Mouse (Mus musculus) macrophage (primary cell): ENCODE results near the gene Hnf1a. TPM values are rescaled to one million over a fixed set of nuclear protein-coding genes. Genes with fewer than 3 reads are reported as not detected.
A peak's percentile ranks its signal among the peaks of the same experiment; 100 is the strongest.

Source experiments
- H3K27ac ChIP-seq: fragments of 350-480 bp; formaldehyde crosslinking; 2 replicates; pipeline ENCODE4 v1.9.0; 2021
- H3K36me3 ChIP-seq: fragments of 350-480 bp; formaldehyde crosslinking; 2 replicates; pipeline ENCODE4 v1.9.0; 2021; ENCODE audit errors: inconsistent target
- H3K4me3 ChIP-seq: fragments of 350-480 bp; formaldehyde crosslinking; 2 replicates; pipeline ENCODE4 v1.9.0; 2021; ENCODE audit errors: inconsistent target
- H3K79me2 ChIP-seq: fragments of 350-480 bp; formaldehyde crosslinking; 2 replicates; pipeline ENCODE4 v1.9.0; 2021; ENCODE audit errors: inconsistent target
- WGBS: methylation state at CpG from one replicate; pipeline ENCODE4 v1.1.7; 2026; ENCODE audit warnings: inconsistent platforms; ENCODE audit not compliant: missing documents; 5-methylcytosine and 5-hydroxymethylcytosine counted together
- polyA plus RNA-seq: library from polyadenylated mRNA; stranded (reverse); fragments of 250-400 nt; gene quantifications from 3 replicates; pipeline ENCODE4 v1.2.4, GENCODE M21; 2018; ENCODE audit warnings: inconsistent platforms

The Hnf1a gene
- polyA plus RNA-seq, 1 experiment from 2014 or later, result not detected

GRCm38 (mm10) chr5:115002781-115003180 lies 31.9 kb upstream of the Hnf1a start:
- Histone ChIP-seq H3K4me3 (no peak overlapping the region), H3K27ac (no peak overlapping the region), H3K36me3 (no peaks in the 10 kb centered on the region), H3K79me2 (no peaks in the 10 kb centered on the region)
- 43% methylated on average over 6 of the region's 6 CpGs for WGBS

- Histone ChIP-seq H3K27ac (no peak overlapping the region), H3K36me3 (no peaks in the 10 kb centered on the region), H3K79me2 (no peaks in the 10 kb centered on the region), H3K4me3 (no peak overlapping the region)
- 90% methylated on average over 8 of the region's 8 CpGs for WGBS
These were observed 30.6 kb upstream of the Hnf1a start for GRCm38 (mm10) chr5:115001464-115001863.

GRCm38 (mm10) chr5:115000503-115000902 lies 29.6 kb upstream of the Hnf1a start:
- Histone ChIP-seq H3K36me3 (no peaks in the 10 kb centered on the region), H3K4me3 (no peak overlapping the region), H3K79me2 (no peaks in the 10 kb centered on the region), H3K27ac (no peak overlapping the region)
- 83% methylated on average over 2 of the region's 2 CpGs for WGBS

DNA sequence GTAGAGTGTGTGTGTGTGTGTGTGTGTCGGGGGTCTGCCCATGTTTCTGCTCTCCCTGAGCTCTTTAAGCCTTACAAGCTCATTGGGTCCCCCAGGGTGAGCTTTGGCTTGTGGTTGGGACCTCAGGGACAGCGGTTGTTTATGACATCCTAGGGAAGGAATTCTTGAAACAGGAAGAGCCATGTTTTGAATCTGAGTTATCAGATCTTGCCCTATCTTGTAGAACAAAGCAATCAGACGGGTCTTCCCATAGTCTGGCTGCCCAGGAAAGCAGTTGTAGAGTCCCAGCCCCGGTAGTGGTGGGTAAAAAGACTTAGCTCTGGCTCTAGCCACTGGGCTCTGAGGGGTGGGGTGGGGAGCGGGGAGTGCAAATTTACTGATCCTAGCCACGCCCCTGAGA lies 26.4 kb upstream of the Hnf1a start:
- no peaks in the 10 kb centered on the region for H3K36me3 ChIP-seq
- no peaks in the 10 kb centered on the region for H3K79me2 ChIP-seq
- no peak overlapping the region for H3K4me3 ChIP-seq
- WGBS, result 41% methylated on average over 6 of the region's 6 CpGs
- H3K27ac ChIP-seq, result no peak overlapping the region

DNA sequence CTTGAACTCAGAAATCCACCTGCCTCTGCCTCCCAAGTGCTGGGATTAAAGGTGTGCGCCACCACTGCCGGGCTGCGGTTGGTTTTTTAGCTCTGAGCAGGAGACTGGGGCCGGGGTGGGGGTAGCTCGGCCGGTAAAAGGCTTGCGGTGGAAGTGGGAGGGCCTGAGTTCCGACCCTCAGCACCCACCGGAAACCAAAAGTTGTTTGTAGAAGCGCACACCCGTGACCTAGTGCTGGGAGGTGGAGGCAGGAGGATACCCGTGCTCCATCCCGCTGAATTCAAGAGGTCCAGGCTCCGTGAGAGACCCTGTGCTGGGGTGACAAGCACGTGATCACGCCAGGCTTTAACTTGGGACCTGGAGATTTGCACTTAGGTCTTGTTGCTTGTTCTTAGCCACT lies 25.6 kb upstream of the Hnf1a start:
- Histone ChIP-seq H3K79me2 (no peaks in the 10 kb centered on the region), H3K27ac (no peak overlapping the region), H3K36me3 (no peaks in the 10 kb centered on the region), H3K4me3 (no peak overlapping the region)
- WGBS, result 68% methylated on average over 15 of the region's 16 CpGs

- no peaks in the 10 kb centered on the region for H3K36me3 ChIP-seq
- no peak overlapping the region for H3K4me3 ChIP-seq
- no peaks in the 10 kb centered on the region for H3K79me2 ChIP-seq
- no peak overlapping the region for H3K27ac ChIP-seq
These were observed 14.2 kb upstream of the Hnf1a start for GRCm38 (mm10) chr5:114985074-114985473.

DNA sequence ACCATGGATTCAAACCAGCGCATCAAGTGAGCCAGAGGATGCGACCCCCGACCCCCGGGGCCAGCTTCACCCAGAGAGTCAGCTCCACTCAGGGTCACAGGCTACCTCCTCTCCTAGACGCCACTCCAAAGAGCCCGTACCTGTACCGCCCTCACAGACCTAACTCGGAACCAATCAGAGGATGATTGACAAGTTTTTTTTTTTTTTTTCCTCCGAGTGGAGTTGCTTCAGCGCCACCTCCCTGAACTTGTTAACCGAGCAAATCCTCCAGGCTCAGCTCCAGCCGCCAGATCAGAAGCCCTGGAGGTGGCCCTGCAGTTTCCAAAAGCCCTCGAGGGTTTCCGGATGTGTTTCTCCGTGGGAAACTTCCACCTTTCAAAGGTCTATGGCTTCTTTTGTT lies 11.1 kb upstream of the Hnf1a start:
- Histone ChIP-seq H3K36me3 (no peaks in the 10 kb centered on the region), H3K4me3 (no peak overlapping the region), H3K27ac (no peak overlapping the region), H3K79me2 (no peaks in the 10 kb centered on the region)
- 68% methylated on average over 14 of the region's 15 CpGs for WGBS

DNA sequence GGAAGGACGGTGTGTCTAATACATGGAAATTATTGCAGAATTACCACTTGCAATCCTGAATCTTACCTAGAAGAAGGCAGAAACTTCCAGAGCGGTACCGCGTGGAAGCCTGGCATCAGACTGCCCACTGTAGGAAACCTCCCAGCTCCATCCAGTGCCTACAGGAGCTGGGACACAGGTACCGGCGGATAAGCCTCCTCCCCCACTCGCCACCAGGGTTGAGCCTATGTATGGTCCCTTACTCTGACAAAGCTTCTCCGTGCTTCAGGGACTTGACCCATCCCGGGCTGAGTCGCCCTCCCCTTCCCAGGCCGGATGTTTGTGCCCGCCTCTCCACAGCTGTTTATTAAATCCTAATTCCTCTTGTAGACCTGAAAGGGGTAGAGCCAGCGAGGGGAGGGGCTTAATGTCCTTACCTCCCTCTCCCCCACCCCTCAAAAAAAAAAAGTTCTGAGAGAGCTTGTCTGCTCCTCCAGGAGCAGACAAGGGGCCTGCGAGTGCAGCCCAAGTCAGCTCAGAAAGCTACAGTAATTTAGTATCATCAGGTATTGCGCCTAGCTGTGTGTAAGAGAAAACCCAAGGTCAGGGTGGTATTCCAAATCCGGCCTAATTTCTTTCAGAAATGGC lies 9.3 kb upstream of the Hnf1a start:
- WGBS, result 62% methylated on average over 13 of the region's 16 CpGs
- H3K4me3 ChIP-seq, result no peak overlapping the region; the same call in 1 of the 2 replicates
- H3K27ac ChIP-seq, result no peak overlapping the region

GRCm38 (mm10) chr5:114979250-114980121 lies 8.6 kb upstream of the Hnf1a start:
- peak overlapping the region; percentile 26 for H3K4me3 ChIP-seq
- 9% methylated on average over 32 of the region's 32 CpGs for WGBS
- H3K36me3 ChIP-seq, result no peaks in the 10 kb centered on the region
- no peak overlapping the region for H3K27ac ChIP-seq
- no peaks in the 10 kb centered on the region for H3K79me2 ChIP-seq

More for the DNA sequence above, 9.3 kb upstream of the Hnf1a start:
- H3K36me3 ChIP-seq, result no peaks in the 10 kb centered on the region
- H3K79me2 ChIP-seq, result no peaks in the 10 kb centered on the region

DNA sequence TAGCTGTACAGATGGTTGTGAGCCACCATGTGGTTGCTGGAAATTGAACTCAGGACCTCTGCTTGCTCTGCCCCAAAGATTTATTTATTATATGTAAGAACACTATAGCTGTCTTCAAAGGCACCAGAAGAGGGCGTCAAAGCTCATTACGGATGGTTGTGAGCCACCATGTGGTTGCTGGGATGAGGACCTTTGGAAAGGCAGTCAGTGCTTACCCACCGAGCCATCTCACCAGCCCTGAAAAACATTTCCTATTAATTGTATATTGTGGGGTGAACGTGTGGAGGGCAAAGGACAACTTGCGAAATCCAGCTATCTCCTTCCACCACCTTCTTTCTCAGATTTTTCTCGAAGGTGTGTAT lies 8.0 kb upstream of the Hnf1a start:
- 6% methylated on average over 6 of the region's 6 CpGs for WGBS
- Histone ChIP-seq H3K36me3 (no peaks in the 10 kb centered on the region), H3K79me2 (no peaks in the 10 kb centered on the region), H3K27ac (no peak overlapping the region), H3K4me3 (no peak overlapping the region; the same call in 1 of the 2 replicates)

DNA sequence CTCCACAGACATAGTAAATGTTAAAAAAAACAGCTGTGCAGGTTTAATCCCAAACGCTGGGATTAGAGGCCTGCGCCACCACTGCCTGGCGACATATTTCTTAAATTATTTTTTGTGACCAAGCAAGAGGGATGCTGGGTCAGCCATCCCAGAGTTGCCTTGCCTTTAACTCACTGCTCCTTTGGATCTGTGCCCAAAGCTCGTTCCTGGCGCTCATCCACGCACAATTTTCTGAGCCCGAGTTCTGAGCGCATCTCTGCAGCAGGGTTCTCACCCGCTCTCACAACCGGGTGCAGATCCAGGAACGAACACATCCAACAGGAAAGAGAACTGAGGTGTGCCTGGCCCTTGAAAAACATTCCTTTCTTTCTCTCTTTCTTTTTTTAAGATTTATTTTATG lies 7.6 kb upstream of the Hnf1a start:
- no peak overlapping the region for H3K4me3 ChIP-seq
- H3K36me3 ChIP-seq, result no peaks in the 10 kb centered on the region
- WGBS, result 73% methylated on average over 11 of the region's 11 CpGs
- H3K79me2 ChIP-seq, result no peaks in the 10 kb centered on the region
- H3K27ac ChIP-seq, result no peak overlapping the region

DNA sequence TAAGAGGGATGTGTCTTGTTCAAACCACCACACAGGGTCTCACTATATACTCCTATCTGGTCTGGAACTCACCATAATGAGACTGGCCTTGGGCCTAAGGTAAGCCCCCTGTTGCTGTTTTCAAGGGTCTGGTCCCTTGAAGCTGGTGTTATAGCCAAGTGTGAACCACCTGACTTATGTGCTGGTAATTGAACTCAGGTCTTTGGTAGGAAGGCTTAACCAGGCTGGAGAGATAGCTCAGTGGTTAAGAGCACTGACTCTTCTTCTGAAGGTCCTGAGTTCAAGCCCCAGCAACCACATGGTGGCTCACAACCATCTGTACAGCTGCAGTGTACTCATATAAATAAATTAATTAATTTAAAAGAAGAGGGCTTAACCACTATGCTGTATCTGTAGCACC lies 6.0 kb upstream of the Hnf1a start:
- no peaks in the 10 kb centered on the region for H3K36me3 ChIP-seq
- H3K27ac ChIP-seq, result no peak overlapping the region
- no peak overlapping the region for H3K4me3 ChIP-seq
- H3K79me2 ChIP-seq, result no peaks in the 10 kb centered on the region

DNA sequence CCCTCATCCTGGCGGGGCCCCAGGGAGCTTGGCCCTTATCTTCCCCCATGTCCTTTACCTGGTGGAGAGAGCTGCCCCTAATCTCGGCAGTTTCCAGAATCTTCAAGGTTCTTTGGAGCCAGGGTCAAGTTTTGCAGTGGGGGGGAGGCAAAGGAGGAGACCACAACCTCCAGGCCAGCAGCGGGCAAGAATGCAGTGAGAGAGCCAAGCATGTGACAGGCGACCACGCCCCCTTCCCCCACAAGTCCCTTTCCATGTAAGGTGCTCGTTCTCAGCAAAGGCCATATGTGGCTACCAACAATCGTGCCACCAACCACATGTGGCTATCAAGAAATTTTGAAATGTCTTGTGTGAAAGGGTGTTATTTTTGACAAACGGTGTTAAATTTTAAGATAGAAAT lies 2.2 kb upstream of the Hnf1a start:
- no peaks in the 10 kb centered on the region for H3K36me3 ChIP-seq
- 76% methylated on average over 8 of the region's 8 CpGs for WGBS
- H3K27ac ChIP-seq, result no peak overlapping the region

DNA sequence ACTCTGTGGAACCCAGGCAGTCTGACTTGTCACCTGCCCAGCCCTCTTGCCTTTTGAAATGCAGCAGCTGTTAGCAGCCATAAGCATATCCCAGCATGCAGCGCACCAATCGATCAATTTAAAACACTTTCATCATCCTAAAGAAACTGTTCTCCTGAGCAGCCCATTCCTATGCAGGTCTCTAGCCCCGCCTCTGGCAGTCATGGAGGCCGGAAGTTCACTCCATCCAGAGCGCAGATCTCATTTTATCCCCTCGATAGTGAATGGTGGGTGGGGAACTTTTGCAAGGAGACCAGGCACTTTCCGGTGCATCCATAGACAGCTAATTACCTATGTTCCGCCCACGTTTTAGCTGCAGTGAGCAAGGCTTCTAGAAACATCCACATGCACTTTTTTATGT lies 1.3 kb upstream of the Hnf1a start:
- H3K79me2 ChIP-seq, result no peaks in the 10 kb centered on the region
- no peak overlapping the region for H3K27ac ChIP-seq
- WGBS, result 93% methylated on average over 9 of the region's 9 CpGs
- H3K4me3 ChIP-seq, result no peak overlapping the region
- no peaks in the 10 kb centered on the region for H3K36me3 ChIP-seq

More for the DNA sequence above, 2.2 kb upstream of the Hnf1a start:
- Histone ChIP-seq H3K79me2 (no peaks in the 10 kb centered on the region), H3K4me3 (no peak overlapping the region)

GRCm38 (mm10) chr5:114969609-114970215 lies 1.2 kb downstream of the Hnf1a start:
- H3K27ac ChIP-seq, result no peak overlapping the region
- no peaks in the 10 kb centered on the region for H3K36me3 ChIP-seq
- no peak overlapping the region for H3K4me3 ChIP-seq
- 80% methylated on average over 12 of the region's 13 CpGs for WGBS
- no peaks in the 10 kb centered on the region for H3K79me2 ChIP-seq
